Mouse (Mus musculus): Measurements from ENCODE around the gene Wdhd1.

The Wdhd1 gene

DNA sequence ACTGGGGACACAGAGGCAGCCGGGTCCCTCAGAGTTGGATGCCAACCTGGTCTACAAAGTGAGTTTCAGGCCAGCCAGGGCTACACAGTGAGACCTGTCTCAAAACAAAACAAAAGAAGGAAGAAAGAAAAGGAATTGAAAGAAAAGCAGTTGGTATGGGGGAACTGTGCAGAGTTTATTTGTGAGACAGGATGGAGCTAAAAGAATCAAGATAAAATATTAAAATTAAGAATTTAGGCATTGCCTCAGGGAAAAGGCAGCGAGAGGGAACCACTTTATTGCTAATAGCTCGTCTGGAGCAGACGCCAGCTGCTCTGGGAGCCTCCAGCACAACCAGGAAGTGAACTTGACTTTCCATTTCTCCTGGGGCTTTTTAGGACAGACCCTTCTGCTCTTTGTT is 17.5 kb upstream of the Wdhd1 start:
- POLR2A ChIA-PET: interaction anchor here in 2 of 4 experiments (0.6 to 11.0 kb wide), 6 partner anchors 9 to 356 kb away, joined by 3 to 152 read pairs (median 10); partner anchors contain the start of genes Socs4 (in 2 of the 2) and Wdhd1 (in 2 of the 2)
- CTCF ChIA-PET: no interaction called here

DNA sequence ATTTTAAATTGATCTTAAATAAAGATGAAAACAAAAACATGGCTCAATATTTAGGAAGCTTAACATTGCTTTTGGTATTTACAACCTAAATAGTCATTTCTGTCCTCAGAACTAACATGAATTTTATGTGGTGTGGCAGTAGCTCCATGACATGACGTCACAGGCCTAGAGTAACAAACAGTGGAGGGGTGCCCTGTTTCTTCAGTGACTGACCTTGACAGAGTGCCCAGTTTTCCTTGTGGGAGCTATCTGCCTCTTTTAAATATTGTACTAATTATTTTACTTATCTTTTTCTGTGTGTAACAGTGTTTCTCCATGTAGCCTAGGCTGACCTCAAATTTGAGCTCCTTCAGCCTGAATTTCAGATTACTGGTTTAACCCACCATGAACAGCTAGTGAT is 15.1 kb upstream of the Wdhd1 start:
- POLR2A ChIA-PET: interaction anchor here in 2 of 4 experiments (1.1 to 11.0 kb wide), 6 partner anchors 9 to 151 kb away, joined by 3 to 152 read pairs (median 4); partner anchors contain the start of genes Socs4 (in 2 of the 2) and Wdhd1 (in 2 of the 2)

DNA sequence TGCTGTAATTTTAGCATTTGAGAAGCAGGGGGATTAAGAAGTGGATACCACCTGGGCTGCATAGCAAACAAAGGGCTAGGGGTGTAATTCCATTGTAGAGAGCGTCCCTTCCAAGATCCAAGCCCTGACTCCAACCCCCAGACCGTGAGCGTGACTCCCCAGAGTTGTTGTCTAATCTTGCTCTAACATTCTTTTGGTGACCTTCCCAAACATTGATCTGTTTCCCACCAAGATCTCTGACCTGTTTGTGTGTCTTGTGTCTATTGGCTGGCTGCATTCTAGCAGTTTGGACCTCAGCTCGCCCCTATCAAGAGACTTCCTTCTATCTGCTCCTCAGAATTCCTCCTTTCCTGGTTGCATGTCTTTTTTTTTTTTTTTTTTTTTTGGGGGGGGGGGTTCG is 10.4 kb upstream of the Wdhd1 start:
- ChIA-PET POLR2A (interaction anchor here in 1 of 4 experiments (1.6 to 2.9 kb wide), 3 partner anchors 10 to 21 kb away, joined by 3 to 18 read pairs (median 12); partner anchors contain the start of genes Mapk1ip1l, Socs4 and Wdhd1), CTCF (no interaction called here)

More for the DNA sequence above, 15.1 kb upstream of the Wdhd1 start:
- CTCF ChIA-PET: interaction anchor here in 2 of 4 experiments (0.6 to 0.9 kb wide), 3 partner anchors 12 to 98 kb away, joined by 3 read pairs; no protein-coding TSS in a partner anchor

DNA sequence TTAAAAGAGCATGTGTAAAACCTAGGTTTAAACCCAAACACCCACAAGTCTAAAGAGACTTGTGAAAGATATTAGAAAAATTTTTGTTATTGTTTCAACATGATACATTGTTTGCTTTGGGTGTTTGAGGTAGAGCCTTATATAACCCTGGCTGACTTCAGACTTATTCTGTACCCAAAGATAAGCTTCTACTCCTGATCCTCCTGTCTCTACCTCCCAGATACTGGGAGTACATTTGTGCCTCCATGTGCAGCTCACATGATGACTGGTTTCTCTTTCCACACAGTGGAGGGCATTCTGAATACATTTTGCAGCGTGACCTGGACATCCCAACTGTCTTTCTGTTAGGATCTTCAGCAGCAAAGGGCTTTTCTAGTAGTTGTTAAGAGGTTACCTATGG is 9.6 kb upstream of the Wdhd1 start:
- ChIA-PET CTCF (interaction anchor here in 1 of 4 experiments (0.7 kb wide), 1 partner anchor 110 kb away, joined by 6 read pairs; no protein-coding TSS in a partner anchor), POLR2A (interaction anchor here (0.7 to 2.7 kb wide), 10 partner anchors 8 to 42 kb away, joined by 3 to 12 read pairs (median 5); partner anchors contain the start of genes Socs4 (in 2 of the 4), Wdhd1 (in 2 of the 4) and Mapk1ip1l (in 1 of the 4))

DNA sequence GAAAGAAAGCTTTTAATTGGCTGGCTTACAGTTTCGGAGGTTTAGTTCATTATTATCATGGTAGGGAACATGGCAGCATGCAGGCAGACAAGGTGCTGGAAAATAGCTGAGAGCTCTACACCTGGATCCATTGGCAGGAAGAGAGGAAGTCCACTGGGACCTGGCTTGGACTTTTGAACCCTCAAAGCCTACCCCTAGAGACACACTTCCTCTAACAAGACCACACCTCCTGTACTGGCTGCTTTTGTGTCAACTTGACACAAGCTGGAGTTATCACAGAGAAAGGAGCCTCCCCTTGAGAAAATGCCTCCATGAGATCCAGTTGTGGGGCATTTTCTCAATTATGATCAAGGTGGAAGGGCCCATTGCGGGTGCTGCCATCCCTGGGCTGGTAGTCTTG is 8.6 kb upstream of the Wdhd1 start:
- POLR2A ChIA-PET: interaction anchor here in 3 of 4 experiments (0.7 to 2.7 kb wide), 15 partner anchors 8 to 253 kb away, joined by 3 to 12 read pairs (median 4); partner anchors contain the start of genes Socs4 (in 2 of the 3), Wdhd1 (in 2 of the 3) and Mapk1ip1l (in 1 of the 3)
- CTCF ChIA-PET: interaction anchor here in 3 of 4 experiments (0.5 to 1.0 kb wide), 4 partner anchors 50 to 243 kb away, joined by 3 to 5 read pairs (median 4); no protein-coding TSS in a partner anchor

DNA sequence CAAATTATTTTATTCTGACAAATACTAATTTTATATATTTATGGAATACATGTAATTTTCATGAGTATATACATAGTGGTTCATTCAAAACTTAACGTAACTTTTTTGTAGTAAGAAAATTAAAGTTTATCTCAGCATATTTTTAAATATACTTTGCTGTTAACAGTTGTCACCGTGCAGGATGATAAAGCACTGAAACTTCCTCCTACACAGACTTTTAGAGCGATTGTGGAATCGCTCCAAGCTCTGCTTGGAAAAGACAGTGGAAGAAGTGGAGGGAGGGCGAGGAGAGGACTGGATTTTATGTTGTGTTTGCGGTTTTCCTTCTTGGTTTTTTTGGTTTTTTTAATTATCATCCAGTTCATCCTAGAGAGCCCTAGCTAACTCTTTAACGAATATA is 6.9 kb upstream of the Wdhd1 start:
- ChIA-PET CTCF (interaction anchor here in 1 of 4 experiments (0.7 kb wide), 1 partner anchor 298 kb away, joined by 3 read pairs; no protein-coding TSS in a partner anchor), POLR2A (interaction anchor here in 1 of 4 experiments (0.7 to 2.1 kb wide), 5 partner anchors 10 to 54 kb away, joined by 3 to 7 read pairs (median 5); partner anchors contain the start of gene Mapk1ip1l)

DNA sequence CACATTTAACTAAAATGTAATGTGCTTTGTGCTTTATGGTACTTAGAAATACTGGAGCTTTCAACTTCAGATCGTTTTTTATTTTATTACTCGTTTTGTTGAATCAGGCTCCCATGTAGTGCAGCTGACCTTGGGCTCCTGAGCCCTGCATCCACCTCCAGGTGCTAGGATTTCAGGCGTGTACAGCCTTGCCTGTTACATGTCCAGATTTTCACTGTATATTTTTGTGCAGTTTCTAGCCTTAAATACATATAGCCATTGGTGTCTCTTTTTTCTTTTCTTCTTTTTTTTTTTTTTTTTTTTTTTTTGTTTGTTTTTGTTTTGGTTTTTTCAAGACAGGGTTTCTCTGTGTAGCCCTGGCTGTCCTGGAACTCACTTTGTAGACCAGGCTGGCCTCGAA is 4.9 kb upstream of the Wdhd1 start:
- CTCF ChIA-PET: no interaction called here
- POLR2A ChIA-PET: interaction anchor here in 3 of 4 experiments (0.6 to 7.6 kb wide), 4 partner anchors 14 to 23 kb away, joined by 3 to 152 read pairs (median 5); partner anchors contain the start of gene Mapk1ip1l (in 2 of the 3)

DNA sequence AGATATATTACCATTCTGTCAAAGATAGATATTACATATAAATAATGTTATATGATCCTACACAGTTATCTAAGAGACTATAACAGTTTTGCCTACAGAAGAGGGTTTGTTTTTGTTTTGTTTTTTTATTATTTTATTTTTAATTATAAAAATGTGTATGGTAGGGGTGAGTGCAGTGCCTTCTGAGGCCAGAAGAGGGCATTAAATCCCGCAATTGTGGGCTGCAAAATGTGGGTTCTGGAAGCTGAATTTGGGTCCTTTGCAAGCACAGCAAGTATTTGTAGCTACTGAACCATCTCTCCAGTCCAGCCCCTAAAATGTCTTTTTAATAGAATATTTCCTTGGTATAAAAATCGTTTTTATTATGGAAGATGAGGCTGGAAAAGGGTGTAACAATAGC is 2.4 kb upstream of the Wdhd1 start:
- POLR2A ChIA-PET: interaction anchor here in 3 of 4 experiments (0.6 to 7.6 kb wide), 13 partner anchors 11 to 1910 kb away, joined by 3 to 152 read pairs (median 3); partner anchors contain the start of gene Mapk1ip1l (in 3 of the 3)

DNA sequence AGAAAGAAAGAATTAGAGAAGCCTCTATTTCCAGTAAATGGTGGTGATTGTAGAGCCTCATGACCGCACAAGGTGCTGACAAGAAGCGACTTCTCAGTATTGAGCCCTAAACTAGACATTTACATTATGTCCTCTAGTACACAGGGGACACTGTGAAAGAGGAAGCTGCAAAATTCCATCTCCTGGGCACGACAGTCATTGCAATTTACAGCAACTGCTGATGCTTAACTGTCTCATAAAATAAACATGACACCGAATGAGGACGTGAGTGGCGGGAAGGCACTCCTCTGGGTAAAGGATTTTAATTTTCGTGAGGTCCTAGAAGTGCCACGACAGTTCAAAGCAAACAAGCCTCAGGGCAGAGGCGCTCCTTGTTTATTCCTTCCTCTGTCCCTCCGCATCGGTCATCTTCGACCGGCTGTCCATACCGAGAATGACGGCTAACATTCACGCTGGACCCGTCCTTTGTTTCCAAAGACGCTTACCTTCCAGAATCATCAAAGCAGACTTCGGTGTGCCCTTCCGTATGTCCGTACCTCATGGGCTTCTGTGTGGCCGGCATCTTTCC is 537 bp downstream of the Wdhd1 start:
- ChIA-PET POLR2A (interaction anchor here (0.6 to 7.6 kb wide), 47 partner anchors 9 to 469 kb away, joined by 3 to 152 read pairs (median 4); partner anchors contain the start of genes Mapk1ip1l (in 4 of the 4), Dlgap5 (in 1 of the 4), Gch1 (in 1 of the 4) and Lgals3 (in 1 of the 4)), CTCF (interaction anchor here (0.6 to 2.0 kb wide), 8 partner anchors 22 to 876 kb away, joined by 3 to 8 read pairs (median 5); partner anchors contain the start of gene Mapk1ip1l (in 1 of the 4))

More for the DNA sequence above, 2.4 kb upstream of the Wdhd1 start:
- CTCF ChIA-PET: interaction anchor here in 3 of 4 experiments (0.6 to 2.3 kb wide), 5 partner anchors 13 to 254 kb away, joined by 3 to 10 read pairs (median 3); no protein-coding TSS in a partner anchor

DNA sequence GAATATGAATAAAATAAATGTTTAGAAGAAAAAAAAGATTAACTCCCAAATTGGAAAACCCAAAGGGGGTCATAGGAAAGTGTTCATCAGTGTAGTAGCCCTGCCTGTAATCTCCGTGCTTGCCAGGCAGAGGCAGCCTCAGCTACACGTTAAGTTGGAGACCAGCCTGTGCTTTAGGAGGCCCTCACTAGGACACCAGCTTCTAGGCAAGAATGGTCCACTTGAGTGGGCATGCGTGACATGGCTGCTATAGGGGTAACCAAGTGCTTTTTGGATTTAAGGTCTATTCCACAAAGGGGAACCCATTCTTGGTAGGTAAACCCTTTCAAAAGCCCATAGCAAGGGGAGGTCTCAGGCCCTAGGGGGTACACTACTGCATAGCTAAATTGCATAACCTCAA is 1.2 kb downstream of the Wdhd1 start:
- ChIA-PET CTCF (interaction anchor here in 3 of 4 experiments (0.7 to 1.3 kb wide), 5 partner anchors 10 to 374 kb away, joined by 3 to 5 read pairs (median 5); no protein-coding TSS in a partner anchor), POLR2A (interaction anchor here in 3 of 4 experiments (0.6 to 7.6 kb wide), 20 partner anchors 9 to 468 kb away, joined by 3 to 152 read pairs (median 4); partner anchors contain the start of genes Mapk1ip1l (in 2 of the 3) and Lgals3 (in 1 of the 3))

DNA sequence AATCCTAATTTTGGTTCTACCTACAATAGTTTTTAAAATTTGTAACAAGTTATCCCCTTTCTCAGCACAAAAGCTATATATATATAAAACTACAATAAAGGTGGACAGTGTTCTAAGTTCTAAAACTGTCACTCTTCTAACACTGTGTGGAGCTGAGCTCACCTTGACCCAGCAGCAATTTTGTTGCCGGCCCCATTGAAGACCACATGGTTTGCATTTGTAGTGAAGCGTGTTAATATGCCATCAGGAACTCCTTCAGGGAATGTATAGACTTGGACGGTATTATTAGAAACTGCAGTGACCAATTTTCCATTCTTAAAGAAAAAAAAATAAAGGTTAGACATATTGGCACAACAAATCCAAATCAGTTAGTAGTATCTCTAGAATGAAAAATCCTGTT is 2.9 kb downstream of the Wdhd1 start:
- POLR2A ChIA-PET: no interaction called here
- CTCF ChIA-PET: no interaction called here

DNA sequence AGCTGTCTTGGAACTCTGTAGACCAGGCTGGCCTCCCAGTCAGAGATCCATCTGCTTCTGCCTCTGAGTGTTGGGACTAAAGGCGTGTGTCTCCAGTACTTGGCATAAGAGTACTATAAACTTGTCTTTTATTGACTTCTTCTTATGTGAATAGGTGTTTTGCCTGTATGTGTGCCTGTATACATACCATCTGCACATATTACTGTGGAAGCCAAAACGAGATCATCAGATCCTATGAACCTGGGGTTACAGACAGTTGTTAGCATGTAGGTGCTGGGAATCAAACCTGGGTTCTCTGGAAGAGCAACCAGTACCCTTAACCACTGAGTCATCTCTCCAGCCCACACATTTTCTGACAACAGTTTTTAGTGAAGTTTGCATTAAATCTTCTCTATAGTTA is 7.0 kb downstream of the Wdhd1 start:
- ChIA-PET POLR2A (interaction anchor here in 1 of 4 experiments (0.8 kb wide), 1 partner anchor 16 kb away, joined by 3 read pairs; no protein-coding TSS in a partner anchor), CTCF (no interaction called here)

DNA sequence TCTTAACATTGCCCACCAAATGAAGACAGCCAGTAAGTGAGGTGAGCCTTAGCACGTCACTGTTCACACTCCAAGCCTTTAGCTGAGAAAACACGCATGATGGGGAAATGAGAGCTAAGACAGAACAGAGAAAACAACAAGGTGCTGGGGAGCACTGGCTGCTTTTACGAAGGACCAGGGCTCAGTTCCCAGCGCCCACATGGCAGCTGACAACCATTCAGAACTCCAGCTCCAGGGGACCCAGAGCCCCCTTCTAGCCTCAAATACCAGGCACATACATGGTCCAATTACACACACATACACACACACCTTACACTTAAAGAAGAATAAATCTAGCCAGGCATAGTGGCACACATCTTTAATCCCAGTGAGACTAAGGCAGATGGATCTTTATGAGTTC is 7.6 kb downstream of the Wdhd1 start:
- ChIA-PET CTCF (no interaction called here), POLR2A (interaction anchor here in 2 of 4 experiments (0.6 to 0.8 kb wide), 2 partner anchors 16 to 109 kb away, joined by 3 read pairs; no protein-coding TSS in a partner anchor)

DNA sequence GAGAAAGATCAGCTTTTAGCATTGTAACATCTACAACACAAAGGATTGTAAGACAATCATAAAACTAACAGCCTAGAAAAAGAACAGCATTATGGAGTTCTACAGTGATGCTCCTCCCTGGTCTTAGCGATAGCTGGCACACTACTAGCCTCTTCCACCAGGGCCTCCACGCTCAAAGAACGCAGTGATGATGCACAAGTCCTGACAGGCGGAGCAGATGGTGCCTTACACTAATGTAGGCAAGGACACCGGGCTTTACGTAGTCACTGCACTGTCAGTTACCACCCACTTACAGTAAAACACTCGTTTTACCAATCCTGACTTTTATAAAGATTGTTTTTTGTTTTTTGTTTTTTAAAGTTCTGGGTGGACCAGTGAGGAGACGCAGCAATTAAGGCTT is 10.8 kb downstream of the Wdhd1 start:
- ChIA-PET CTCF (no interaction called here), POLR2A (interaction anchor here in 3 of 4 experiments (0.5 to 3.0 kb wide), 3 partner anchors 10 to 11 kb away, joined by 3 to 15 read pairs (median 10); partner anchors contain the start of genes Socs4 (in 2 of the 3) and Wdhd1 (in 2 of the 3))

DNA sequence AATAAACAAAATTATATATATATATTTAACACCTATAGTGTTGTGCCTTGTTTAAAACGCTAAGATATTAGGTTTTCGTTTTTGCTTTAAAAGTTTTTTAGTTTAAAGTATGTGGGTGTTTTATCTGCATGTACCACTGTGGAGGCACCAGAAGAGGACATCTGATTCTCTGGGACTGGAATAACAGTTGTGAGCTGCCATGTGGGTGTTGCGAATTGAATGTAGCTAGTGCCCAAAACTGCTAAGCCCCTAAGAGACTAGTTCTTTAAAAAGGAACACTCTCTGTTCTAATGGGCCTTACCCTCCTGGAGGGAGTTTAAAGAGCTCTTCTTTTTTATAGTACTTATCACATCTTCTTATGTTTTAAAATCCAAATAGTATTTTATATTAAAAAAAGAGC is 11.8 kb downstream of the Wdhd1 start:
- CTCF ChIA-PET: interaction anchor here in 1 of 4 experiments (0.6 kb wide), 1 partner anchor 10 kb away, joined by 3 read pairs; no protein-coding TSS in a partner anchor
- POLR2A ChIA-PET: interaction anchor here in 2 of 4 experiments (1.1 to 3.0 kb wide), 3 partner anchors 11 to 20 kb away, joined by 3 to 15 read pairs (median 10); partner anchors contain the start of genes Socs4 (in 2 of the 2) and Wdhd1 (in 2 of the 2)

DNA sequence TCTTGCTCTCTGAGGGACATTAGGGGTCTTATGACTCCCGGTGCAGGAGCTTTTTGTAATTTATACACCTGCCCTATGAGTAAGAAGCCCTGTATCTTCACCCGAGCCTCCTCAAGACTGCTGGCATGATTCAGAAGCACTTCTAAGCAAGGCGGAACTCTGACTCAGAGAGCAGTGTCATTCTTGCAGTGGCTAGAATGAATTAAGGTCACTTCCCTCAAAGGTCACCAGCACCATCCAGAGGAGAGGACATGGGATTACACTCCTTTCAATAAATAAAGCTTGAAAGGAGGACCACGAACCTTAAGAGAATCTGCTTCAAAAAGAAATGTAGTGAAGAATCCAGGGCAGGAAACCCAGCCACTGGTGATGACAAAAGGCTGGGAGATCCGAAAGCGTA is 26.8 kb downstream of the Wdhd1 start:
- POLR2A ChIA-PET: no interaction called here
- CTCF ChIA-PET: interaction anchor here in 1 of 4 experiments (1.6 kb wide), 1 partner anchor 163 kb away, joined by 7 read pairs; no protein-coding TSS in a partner anchor

DNA sequence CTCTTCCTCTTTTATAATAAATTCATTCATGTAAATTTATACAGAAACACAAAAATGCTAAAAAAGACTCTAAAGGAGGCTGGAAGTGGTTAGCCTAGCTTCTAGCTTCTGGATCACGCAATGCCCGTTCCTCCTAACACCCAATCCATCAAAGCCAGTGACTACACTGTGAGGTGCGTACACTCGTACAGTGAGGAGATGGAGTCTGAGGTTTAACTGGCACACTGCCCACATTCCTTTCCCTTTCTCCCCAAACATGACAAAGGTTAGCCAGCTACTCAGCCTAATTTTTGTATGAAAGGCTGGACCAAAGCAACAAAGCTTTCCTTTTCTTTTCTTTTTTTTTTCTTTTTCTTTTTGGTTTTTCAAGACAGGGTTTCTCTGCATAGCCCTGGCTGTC is 33.9 kb downstream of the Wdhd1 start:
- POLR2A ChIA-PET: interaction anchor here in 3 of 4 experiments (0.5 to 1.2 kb wide), 8 partner anchors 42 to 691 kb away, joined by 3 to 9 read pairs (median 3); no protein-coding TSS in a partner anchor
- CTCF ChIA-PET: interaction anchor here in 2 of 4 experiments (0.6 to 0.7 kb wide), 2 partner anchors 34 to 112 kb away, joined by 3 to 6 read pairs; no protein-coding TSS in a partner anchor

DNA sequence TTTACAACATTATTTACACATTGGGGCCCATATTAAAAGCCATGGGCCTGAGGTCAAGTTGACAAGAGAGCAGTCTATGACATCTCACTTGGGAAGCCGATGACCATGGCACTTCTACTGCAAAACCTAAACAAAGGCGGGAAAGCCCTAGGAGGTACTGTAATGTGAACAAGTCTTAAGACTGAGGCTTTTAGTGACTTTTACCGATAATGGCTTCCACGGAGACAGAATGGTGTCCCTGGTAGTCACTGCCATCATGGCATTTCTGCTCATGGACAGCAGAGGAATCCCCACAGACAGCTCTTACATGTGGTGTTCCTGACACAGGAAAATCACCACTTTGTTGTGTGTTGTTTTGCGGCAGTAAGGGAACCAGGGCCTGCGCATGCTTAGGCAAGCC is 35.6 kb downstream of the Wdhd1 start:
- POLR2A ChIA-PET: no interaction called here
- CTCF ChIA-PET: no interaction called here

DNA sequence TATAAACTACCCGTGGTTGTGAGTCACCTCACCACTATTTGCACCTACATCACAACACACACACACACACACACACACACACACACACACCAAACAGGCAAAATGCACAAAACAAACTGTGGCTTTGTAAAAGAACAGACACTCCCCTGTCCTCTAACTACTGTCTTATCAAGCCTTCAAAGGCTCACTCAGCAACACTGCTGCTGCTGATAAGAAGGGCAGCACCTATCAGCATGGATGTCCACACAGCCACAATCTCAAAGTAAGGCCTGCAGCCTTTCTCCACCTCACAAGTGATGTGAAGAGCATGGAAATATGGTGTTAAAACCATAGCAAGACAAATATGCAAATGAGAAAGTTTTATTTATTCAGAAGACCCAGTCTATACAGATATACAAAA is 36.1 kb downstream of the Wdhd1 start:
- ChIA-PET POLR2A (no interaction called here), CTCF (no interaction called here)
